Mouse (Mus musculus): Measurements from ENCODE around the gene Plcb3. TPM values are rescaled to one million over a fixed set of nuclear protein-coding genes. Genes with fewer than 3 reads are reported as not detected.
"Not testable (repeated sequence)": the region's sequence is repeated elsewhere in the genome, so short reads cannot be mapped to it uniquely, and the experiment has no call there.

Gene Plcb3
- polyA plus RNA-seq, 1 experiment from 2014 or later: 25.0 TPM

- Histone ChIP-seq H3K4me2 (ENCODE audit: low read depth) (peak within 1 kb of the TSS; percentile 71), H3K9me3 (ENCODE audit: control insufficient read depth, low read length) (no peaks in the 10 kb centered on the region), H3K4me1 (ENCODE audit: control insufficient read depth, insufficient read depth, low read length) (peaks cover 22% of the 10 kb centered on the region), H3K36me3 (ENCODE audit: control insufficient read depth, insufficient read depth, low read length) (no peaks in the 10 kb centered on the region), H3K27me3 (ENCODE audit: control insufficient read depth, insufficient read depth, low read length) (no peaks in the 10 kb centered on the region), H3K9ac (ENCODE audit: low read length) (peak within 1 kb of the TSS; percentile 57), H3K27ac (ENCODE audit: low read depth, low read length) (peak within 1 kb of the TSS; percentile 42; the same call in 1 of the 2 replicates), H3K4me3 (ENCODE audit: low read depth, low read length) (peak within 1 kb of the TSS; percentile 46)
- peak; percentile 97 for DNase-seq (ENCODE audit: low spot score)
- peak; percentile 94 for ATAC-seq (ENCODE audit: insufficient read depth, low FRiP score, low TSS enrichment)
- WGBS: 3% methylated on average over 37 of the region's 37 CpGs
Observed at GRCm38 (mm10) chr19:6992011-6992858, 16.0 kb upstream of the Plcb3 start, which contains the start of gene Dnajc4. Gene Dnajc4 (minus strand): TSS chr19:6992572.

GRCm38 (mm10) chr19:6991166-6991565, 14.9 kb upstream of the Plcb3 start:
- H3K4me2 ChIP-seq (ENCODE audit: low read depth); ATAC-seq (ENCODE audit: insufficient read depth, low FRiP score, low TSS enrichment); DNase-seq (ENCODE audit: low spot score); H3K36me3 ChIP-seq (ENCODE audit: control insufficient read depth, insufficient read depth, low read length); H3K9me3 ChIP-seq (ENCODE audit: control insufficient read depth, low read length); H3K4me3 ChIP-seq (ENCODE audit: low read depth, low read length); H3K27me3 ChIP-seq (ENCODE audit: control insufficient read depth, insufficient read depth, low read length); H3K27ac ChIP-seq (ENCODE audit: low read depth, low read length); H3K9ac ChIP-seq (ENCODE audit: low read length): not testable (repeated sequence)
- H3K4me1 ChIP-seq (ENCODE audit: control insufficient read depth, insufficient read depth, low read length): peaks cover 18% of the 10 kb centered on the region
- 92% methylated on average over 6 of the region's 6 CpGs for WGBS

GRCm38 (mm10) chr19:6990712-6991111, 14.4 kb upstream of the Plcb3 start:
- H3K4me3 ChIP-seq (ENCODE audit: low read depth, low read length): no peak overlapping the region
- no peak overlapping the region for H3K27ac ChIP-seq (ENCODE audit: low read depth, low read length)
- H3K4me2 ChIP-seq (ENCODE audit: low read depth): no peak overlapping the region
- ATAC-seq (ENCODE audit: insufficient read depth, low FRiP score, low TSS enrichment) (no peak), DNase-seq (ENCODE audit: low spot score) (no peak)
- H3K9ac ChIP-seq (ENCODE audit: low read length): no peak overlapping the region
- no peaks in the 10 kb centered on the region for H3K9me3 ChIP-seq (ENCODE audit: control insufficient read depth, low read length)
- H3K4me1 ChIP-seq (ENCODE audit: control insufficient read depth, insufficient read depth, low read length): peaks cover 20% of the 10 kb centered on the region
- WGBS: 81% methylated on average over 6 of the region's 6 CpGs
- H3K36me3 ChIP-seq (ENCODE audit: control insufficient read depth, insufficient read depth, low read length): no peaks in the 10 kb centered on the region
- H3K27me3 ChIP-seq (ENCODE audit: control insufficient read depth, insufficient read depth, low read length): no peaks in the 10 kb centered on the region

- DNase-seq (ENCODE audit: low spot score) (no peak), ATAC-seq (ENCODE audit: insufficient read depth, low FRiP score, low TSS enrichment) (no peak)
- peaks cover 3% of the 10 kb centered on the region; the same call in 1 of the 2 replicates for H3K36me3 ChIP-seq (ENCODE audit: control insufficient read depth, insufficient read depth, low read length)
- no peak overlapping the region for H3K4me2 ChIP-seq (ENCODE audit: low read depth)
- no peak overlapping the region for H3K4me3 ChIP-seq (ENCODE audit: low read depth, low read length)
- H3K9ac ChIP-seq (ENCODE audit: low read length): no peak overlapping the region
- WGBS: 84% methylated on average over 8 of the region's 8 CpGs
- no peaks in the 10 kb centered on the region for H3K27me3 ChIP-seq (ENCODE audit: control insufficient read depth, insufficient read depth, low read length)
- no peak overlapping the region for H3K27ac ChIP-seq (ENCODE audit: low read depth, low read length)
- H3K9me3 ChIP-seq (ENCODE audit: control insufficient read depth, low read length): no peaks in the 10 kb centered on the region
- H3K4me1 ChIP-seq (ENCODE audit: control insufficient read depth, insufficient read depth, low read length): peaks cover 13% of the 10 kb centered on the region
Observed at GRCm38 (mm10) chr19:6989251-6989650, 13.0 kb upstream of the Plcb3 start.

GRCm38 (mm10) chr19:6987904-6988285, 11.6 kb upstream of the Plcb3 start:
- WGBS: under 1% methylated on average over 8 of the region's 8 CpGs
- Histone ChIP-seq H3K4me2 (ENCODE audit: low read depth) (peak overlapping the region; percentile 95), H3K36me3 (ENCODE audit: control insufficient read depth, insufficient read depth, low read length) (peaks cover 3% of the 10 kb centered on the region; the same call in 1 of the 2 replicates), H3K4me1 (ENCODE audit: control insufficient read depth, insufficient read depth, low read length) (peaks cover 11% of the 10 kb centered on the region), H3K27ac (ENCODE audit: low read depth, low read length) (no peak overlapping the region), H3K9me3 (ENCODE audit: control insufficient read depth, low read length) (no peaks in the 10 kb centered on the region), H3K4me3 (ENCODE audit: low read depth, low read length) (peak overlapping the region; percentile 91), H3K27me3 (ENCODE audit: control insufficient read depth, insufficient read depth, low read length) (no peaks in the 10 kb centered on the region), H3K9ac (ENCODE audit: low read length) (peak overlapping the region; percentile 86)
- ATAC-seq (ENCODE audit: insufficient read depth, low FRiP score, low TSS enrichment) (no peak), DNase-seq (ENCODE audit: low spot score) (no peak)

- peak within 1 kb of the TSS; percentile 73 for H3K27ac ChIP-seq (ENCODE audit: low read depth, low read length)
- H3K9ac ChIP-seq (ENCODE audit: low read length): peak within 1 kb of the TSS; percentile 86
- H3K4me3 ChIP-seq (ENCODE audit: low read depth, low read length): peak within 1 kb of the TSS; percentile 91
- peaks cover 3% of the 10 kb centered on the region; the same call in 1 of the 2 replicates for H3K36me3 ChIP-seq (ENCODE audit: control insufficient read depth, insufficient read depth, low read length)
- under 1% methylated on average over 57 of the region's 85 CpGs for WGBS
- DNase-seq (ENCODE audit: low spot score) (peak; percentile 62), ATAC-seq (ENCODE audit: insufficient read depth, low FRiP score, low TSS enrichment) (peak; percentile 48)
- peaks cover 9% of the 10 kb centered on the region for H3K4me1 ChIP-seq (ENCODE audit: control insufficient read depth, insufficient read depth, low read length)
- peak within 1 kb of the TSS; percentile 95 for H3K4me2 ChIP-seq (ENCODE audit: low read depth)
- no peaks in the 10 kb centered on the region for H3K9me3 ChIP-seq (ENCODE audit: control insufficient read depth, low read length)
- H3K27me3 ChIP-seq (ENCODE audit: control insufficient read depth, insufficient read depth, low read length): no peaks in the 10 kb centered on the region
Observed at GRCm38 (mm10) chr19:6987061-6987903, 11.0 kb upstream of the Plcb3 start, which contains the start of gene Vegfb. Gene Vegfb (minus strand): TSS chr19:6987651.

GRCm38 (mm10) chr19:6985951-6986708, 9.9 kb upstream of the Plcb3 start:
- H3K27ac ChIP-seq (ENCODE audit: low read depth, low read length): no peak overlapping the region
- no peak for DNase-seq (ENCODE audit: low spot score)
- H3K36me3 ChIP-seq (ENCODE audit: control insufficient read depth, insufficient read depth, low read length): peaks cover 3% of the 10 kb centered on the region; the same call in 1 of the 2 replicates
- no peaks in the 10 kb centered on the region for H3K9me3 ChIP-seq (ENCODE audit: control insufficient read depth, low read length)
- H3K9ac ChIP-seq (ENCODE audit: low read length): no peak overlapping the region
- no peak for ATAC-seq (ENCODE audit: insufficient read depth, low FRiP score, low TSS enrichment)
- peak overlapping the region; percentile 95 for H3K4me2 ChIP-seq (ENCODE audit: low read depth)
- peak overlapping the region; percentile 91 for H3K4me3 ChIP-seq (ENCODE audit: low read depth, low read length)
- peaks cover 7% of the 10 kb centered on the region for H3K4me1 ChIP-seq (ENCODE audit: control insufficient read depth, insufficient read depth, low read length)
- no peaks in the 10 kb centered on the region for H3K27me3 ChIP-seq (ENCODE audit: control insufficient read depth, insufficient read depth, low read length)
- 83% methylated on average over 10 of the region's 10 CpGs for WGBS

- Histone ChIP-seq H3K4me2 (ENCODE audit: low read depth) (no peak overlapping the region), H3K4me1 (ENCODE audit: control insufficient read depth, insufficient read depth, low read length) (peaks cover 7% of the 10 kb centered on the region), H3K9me3 (ENCODE audit: control insufficient read depth, low read length) (no peaks in the 10 kb centered on the region), H3K27ac (ENCODE audit: low read depth, low read length) (no peak overlapping the region), H3K27me3 (ENCODE audit: control insufficient read depth, insufficient read depth, low read length) (no peaks in the 10 kb centered on the region), H3K36me3 (ENCODE audit: control insufficient read depth, insufficient read depth, low read length) (peaks cover 3% of the 10 kb centered on the region; the same call in 1 of the 2 replicates), H3K9ac (ENCODE audit: low read length) (no peak overlapping the region), H3K4me3 (ENCODE audit: low read depth, low read length) (no peak overlapping the region)
- no peak for DNase-seq (ENCODE audit: low spot score)
- no peak for ATAC-seq (ENCODE audit: insufficient read depth, low FRiP score, low TSS enrichment)
- WGBS: 84% methylated on average over 19 of the region's 19 CpGs
Observed at GRCm38 (mm10) chr19:6985300-6985699, 9.0 kb upstream of the Plcb3 start.

Measured in neural tube, embryonic 11.5 days (tissue).